Mouse (Mus musculus) hematopoietic stem cell, adult 5-6 weeks (primary cell): ENCODE data around the gene Ndufs2. TPM values are rescaled to one million over a fixed set of nuclear protein-coding genes. Genes with fewer than 3 reads are reported as not detected.

ENCODE experiments used
- ATAC-seq, 2 experiments: fragments of 125-278 bp in 1 of 2; replicated peaks in 1 of 2; 2 replicates each; pipeline ENCODE4 v1.8.0; 2016 to 2017; ENCODE audit warnings: inconsistent platforms in 2 of 2, mild to moderate bottlenecking in 2 of 2, moderate number of reproducible peaks in 2 of 2, low read depth in 1 of 2, moderate TSS enrichment in 1 of 2; ENCODE audit not compliant: low FRiP score in 2 of 2, poor library complexity in 2 of 2, severe bottlenecking in 2 of 2, insufficient read depth in 1 of 2, low TSS enrichment in 1 of 2
- total RNA-seq: library from RNA; stranded (forward); fragments of 172-1452, 232-1000 nt; gene quantifications from 2 replicates; pipeline ENCODE4 v1.2.3, GENCODE M21; 2017

Gene Ndufs2
- total RNA-seq, 1 experiment from 2014 or later, result 369 TPM

- no peak for ATAC-seq
Observed at GRCm38 (mm10) chr1:171193911-171194830, 57.0 kb downstream of the Ndufs2 start.

GRCm38 (mm10) chr1:171193093-171193840 lies 57.9 kb downstream of the Ndufs2 start:
- ATAC-seq, result no peak

- no peak for ATAC-seq
Observed at GRCm38 (mm10) chr1:171192283-171192682, 58.9 kb downstream of the Ndufs2 start.

- no peak for ATAC-seq
Observed at GRCm38 (mm10) chr1:171190832-171191231, 60.4 kb downstream of the Ndufs2 start.

GRCm38 (mm10) chr1:171189476-171190114 lies 61.6 kb downstream of the Ndufs2 start:
- no peak for ATAC-seq

- ATAC-seq, result no peak
Observed at GRCm38 (mm10) chr1:171189046-171189445, 62.1 kb downstream of the Ndufs2 start.

GRCm38 (mm10) chr1:171187851-171188700 lies 63.1 kb downstream of the Ndufs2 start:
- ATAC-seq, result peak; percentile 56

GRCm38 (mm10) chr1:171185655-171186054 lies 65.5 kb downstream of the Ndufs2 start:
- ATAC-seq, result no peak

Other genes with a start within 250 kb of the Ndufs2 start
- gene Fcgr4, start 232.5 kb downstream of the Ndufs2 start, total RNA-seq, result 1.1 and 6.9 TPM in 2 replicates
- gene Fcgr3, start 186.5 kb downstream of the Ndufs2 start, total RNA-seq, result 30.2 and 49.4 TPM in 2 replicates
- 2.4 and 3.3 TPM in 2 replicates for gene Cfap126, start 137.5 kb downstream of the Ndufs2 start, total RNA-seq
- 52.4 and 87.6 TPM in 2 replicates for gene Sdhc, start 100.8 kb downstream of the Ndufs2 start, total RNA-seq
- gene Mpz, start 100.7 kb downstream of the Ndufs2 start, total RNA-seq, result not detected in 2 replicates
- gene Pcp4l1, start 55.1 kb downstream of the Ndufs2 start, total RNA-seq, result 42.7 and 46.5 TPM in 2 replicates
- gene Nr1i3, start 37.4 kb downstream of the Ndufs2 start, total RNA-seq, result 0.81 and 1.5 TPM in 2 replicates
- gene Tomm40l, start 28.9 kb downstream of the Ndufs2 start, total RNA-seq, result 17.5 and 25.0 TPM in 2 replicates
- gene Apoa2, start 26.3 kb downstream of the Ndufs2 start, total RNA-seq, result not detected in 2 replicates
- 44.5 and 76.7 TPM in 2 replicates for gene Fcer1g, start 17.0 kb downstream of the Ndufs2 start, total RNA-seq
- 0.25 TPM in 1 of 2 replicates, not detected in the other for gene Adamts4, start 967 bp downstream of the Ndufs2 start, total RNA-seq
- gene B4galt3, start 18.9 kb upstream of the Ndufs2 start, total RNA-seq, result 13.7 and 43.0 TPM in 2 replicates
- gene Ppox, start 29.8 kb upstream of the Ndufs2 start, total RNA-seq, result 9.5 and 35.5 TPM in 2 replicates
- gene Usp21, start 36.6 kb upstream of the Ndufs2 start, total RNA-seq, result 26.5 and 31.8 TPM in 2 replicates
- gene Ufc1, start 43.6 kb upstream of the Ndufs2 start, total RNA-seq, result 56.5 and 92.4 TPM in 2 replicates
- 11.0 and 15.8 TPM in 2 replicates for gene Dedd, start 77.8 kb upstream of the Ndufs2 start, total RNA-seq
- gene Nit1, start 94.3 kb upstream of the Ndufs2 start, total RNA-seq, result 45.7 and 55.1 TPM in 2 replicates
- gene Pfdn2, start 94.3 kb upstream of the Ndufs2 start, total RNA-seq, result 35.8 and 50.2 TPM in 2 replicates
- gene Klhdc9, start 109.4 kb upstream of the Ndufs2 start, total RNA-seq, result 3.5 and 5.7 TPM in 2 replicates
- 5.2 and 6.2 TPM in 2 replicates for gene Nectin4, start 118.7 kb upstream of the Ndufs2 start, total RNA-seq
- gene Arhgap30, start 137.6 kb upstream of the Ndufs2 start, total RNA-seq, result 112 and 133 TPM in 2 replicates
- 47.0 and 59.5 TPM in 2 replicates for gene Usf1, start 159.9 kb upstream of the Ndufs2 start, total RNA-seq
- 4.7 and 8.8 TPM in 2 replicates for gene Tstd1, start 167.5 kb upstream of the Ndufs2 start, total RNA-seq
- 12.1 and 13.4 TPM in 2 replicates for gene F11r, start 186.1 kb upstream of the Ndufs2 start, total RNA-seq